Mouse (Mus musculus) embryonic fibroblast, embryonic 13.5 days (primary cell): Measurements from ENCODE around the gene Lix1l.

Experiments used
- CTCF ChIP-seq: IDR thresholded peaks from 2 replicates; pipeline ENCODE4 v1.5.1; 2011; ENCODE audit warnings: mild to moderate bottlenecking, control low read depth, low read length, moderate library complexity, borderline replicate concordance; ENCODE audit not compliant: insufficient read depth
- POLR2A ChIP-seq: IDR thresholded peaks from 2 replicates; pipeline ENCODE4 v1.6.1; 2011; ENCODE audit warnings: low read depth, mild to moderate bottlenecking, control low read depth, low read length, moderate library complexity

DNA sequence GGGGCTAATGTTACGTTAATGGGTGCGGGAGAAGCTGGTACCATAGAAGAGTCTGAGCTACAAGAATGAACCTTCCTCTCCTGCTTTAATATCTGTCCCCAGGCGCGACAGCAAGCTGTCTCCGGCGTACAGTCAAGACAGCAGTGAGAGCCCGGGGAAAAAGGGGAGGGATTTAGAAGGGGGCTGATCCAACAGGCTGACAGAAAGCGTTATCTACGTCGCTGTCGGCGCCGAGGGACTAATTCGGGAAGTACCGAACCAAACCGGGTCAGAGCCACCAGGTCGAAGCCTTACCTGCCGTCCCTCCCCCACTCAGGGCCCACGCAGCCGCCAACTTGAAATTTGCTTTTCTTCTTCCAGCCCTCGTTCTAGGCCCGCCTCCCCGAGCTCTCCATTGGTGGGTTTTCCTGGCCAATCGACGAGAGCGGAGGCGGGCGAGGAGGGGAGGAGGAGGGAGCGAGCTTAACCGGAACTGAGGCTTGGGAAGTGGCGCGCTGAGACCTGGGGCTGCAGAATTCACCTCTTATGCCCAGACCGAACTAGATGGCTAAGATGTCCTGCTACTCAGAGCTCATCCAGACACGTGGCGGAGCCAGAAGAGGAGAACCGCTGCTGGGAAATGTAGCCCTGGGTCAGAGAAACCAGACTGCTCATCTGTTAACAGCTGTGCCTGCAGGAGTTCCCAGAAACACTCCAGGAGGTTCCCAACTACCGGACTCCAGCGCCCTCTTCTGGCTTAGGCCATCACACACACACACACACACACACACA is 7.0 kb upstream of the Lix1l start, which contains the start of gene Polr3gl:
- no peak for TF ChIP-seq CTCF
- peak; percentile 76 for TF ChIP-seq POLR2A
